Mouse (Mus musculus): ENCODE results near the gene Hsp90aa1. TPM values are rescaled to one million over a fixed set of nuclear protein-coding genes. Genes with fewer than 3 reads are reported as not detected.
"Not testable (repeated sequence)": the region's sequence is repeated elsewhere in the genome, so short reads cannot be mapped to it uniquely, and the experiment has no call there.

Hsp90aa1 gene
- total RNA-seq (2014; rRNA removed) (114 and 134 TPM in 2 replicates), polyA plus RNA-seq (2012; rRNA removed) (36.4 and 49.8 TPM in 2 replicates)

DNA sequence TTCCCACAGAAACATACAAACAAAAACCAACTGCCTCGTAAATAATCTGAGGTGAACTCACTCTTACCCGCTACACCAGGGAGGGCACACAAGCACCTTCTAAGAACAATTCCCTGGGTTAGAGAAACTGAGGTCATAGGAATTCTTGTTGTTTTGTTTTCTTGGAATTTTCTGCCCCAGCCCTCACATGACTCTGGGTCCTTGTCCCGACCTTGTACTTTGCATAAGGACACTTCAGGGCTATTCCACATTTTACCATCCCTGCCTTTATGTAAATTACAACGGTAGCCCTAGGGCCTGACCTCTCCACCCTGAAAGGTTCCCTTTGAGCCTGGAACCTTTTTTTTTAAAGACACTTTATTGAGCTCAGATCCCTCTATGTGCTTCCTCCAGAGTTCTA lies at the start of gene Hsp90aa1:
Gene Hsp90aa1, minus strand, starts transcription at position 173 of the 400 bp plus-strand sequence.
- no peak within 1 kb of the TSS for H3K4me3 ChIP-seq (ENCODE audit: insufficient read depth, low read depth, low read length)
- no peaks in the 10 kb centered on the region for H3K27me3 ChIP-seq (ENCODE audit: control insufficient read depth, insufficient read depth, low read length)
- H3K9ac ChIP-seq (ENCODE audit: low read depth, low read length) = no peak within 1 kb of the TSS
- TF ChIP-seq POLR2A (IDR thresholded peaks at IDR 0.05; ENCODE audit: extremely low read depth, insufficient read depth, low read length) (no peak), CTCF (IDR thresholded peaks at IDR 0.05; ENCODE audit: low read depth, low read length) (no peak)
- no peaks in the 10 kb centered on the region for H3K36me3 ChIP-seq (ENCODE audit: control insufficient read depth, insufficient read depth, low read length)
- H3K4me1 ChIP-seq (ENCODE audit: control insufficient read depth, insufficient read depth, low read length) = peaks cover 5% of the 10 kb centered on the region; the same call in 1 of the 2 replicates
- WGBS = 52% methylated on average over 4 of the region's 4 CpGs
- no peak within 1 kb of the TSS for H3K27ac ChIP-seq (replicated peaks; ENCODE audit: insufficient read depth, low read depth, low read length)
- no peaks in the 10 kb centered on the region for H3K79me2 ChIP-seq (ENCODE audit: control insufficient read depth, insufficient read depth, low read length)
- no peak for DNase-seq (ENCODE audit: extremely low read depth, low read depth, low spot score)

DNA sequence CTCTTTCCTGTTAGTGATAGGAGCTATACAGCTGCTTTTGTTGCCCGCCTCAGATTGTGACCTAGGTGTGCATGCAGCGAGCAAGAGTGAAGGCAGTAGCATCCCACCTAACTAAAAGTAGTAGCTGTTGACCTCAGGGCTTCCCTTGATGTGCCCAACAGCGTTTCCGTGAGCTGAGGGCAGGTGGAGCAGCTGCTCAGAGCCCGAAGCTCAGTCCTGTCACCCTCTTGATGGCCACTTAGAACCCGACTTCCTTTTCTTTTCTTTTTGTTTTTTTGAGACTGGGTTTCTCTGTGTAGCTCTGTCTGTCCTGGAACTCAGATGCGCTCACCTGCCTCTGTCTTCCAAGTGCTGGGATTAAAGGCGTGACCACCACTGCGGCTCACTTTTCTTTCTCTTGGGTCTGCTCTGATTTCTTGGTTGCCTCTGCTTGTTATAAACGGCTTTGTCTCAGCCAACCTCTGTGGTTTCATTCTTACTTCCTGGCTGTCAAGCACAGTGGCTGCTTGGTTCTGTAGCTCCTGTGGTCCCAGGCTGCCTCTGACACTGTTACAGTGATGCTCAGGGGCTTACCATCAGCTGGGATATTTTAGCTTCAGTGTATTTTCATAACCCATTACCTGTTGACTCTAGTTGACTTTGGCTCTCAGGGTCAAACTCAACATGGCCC lies 48.4 kb upstream of the Hsp90aa1 start:
- Histone ChIP-seq H3K4me3 (ENCODE audit: insufficient read depth, low read depth, low read length) (no peak overlapping the region), H3K36me3 (ENCODE audit: control insufficient read depth, insufficient read depth, low read length) (no peaks in the 10 kb centered on the region), H3K79me2 (ENCODE audit: control insufficient read depth, insufficient read depth, low read length) (peaks cover 45% of the 10 kb centered on the region), H3K4me1 (ENCODE audit: control insufficient read depth, insufficient read depth, low read length) (peaks cover 4% of the 10 kb centered on the region), H3K9ac (ENCODE audit: low read depth, low read length) (no peak overlapping the region), H3K27ac (replicated peaks; ENCODE audit: insufficient read depth, low read depth, low read length) (no peak overlapping the region), H3K27me3 (ENCODE audit: control insufficient read depth, insufficient read depth, low read length) (no peaks in the 10 kb centered on the region)
- 83% methylated on average over 10 of the region's 10 CpGs for WGBS
- DNase-seq (ENCODE audit: extremely low read depth, low read depth, low spot score) = no peak
- TF ChIP-seq POLR2A (IDR thresholded peaks at IDR 0.05; ENCODE audit: extremely low read depth, insufficient read depth, low read length) (no peak), CTCF (IDR thresholded peaks at IDR 0.05; ENCODE audit: low read depth, low read length) (no peak)

DNA sequence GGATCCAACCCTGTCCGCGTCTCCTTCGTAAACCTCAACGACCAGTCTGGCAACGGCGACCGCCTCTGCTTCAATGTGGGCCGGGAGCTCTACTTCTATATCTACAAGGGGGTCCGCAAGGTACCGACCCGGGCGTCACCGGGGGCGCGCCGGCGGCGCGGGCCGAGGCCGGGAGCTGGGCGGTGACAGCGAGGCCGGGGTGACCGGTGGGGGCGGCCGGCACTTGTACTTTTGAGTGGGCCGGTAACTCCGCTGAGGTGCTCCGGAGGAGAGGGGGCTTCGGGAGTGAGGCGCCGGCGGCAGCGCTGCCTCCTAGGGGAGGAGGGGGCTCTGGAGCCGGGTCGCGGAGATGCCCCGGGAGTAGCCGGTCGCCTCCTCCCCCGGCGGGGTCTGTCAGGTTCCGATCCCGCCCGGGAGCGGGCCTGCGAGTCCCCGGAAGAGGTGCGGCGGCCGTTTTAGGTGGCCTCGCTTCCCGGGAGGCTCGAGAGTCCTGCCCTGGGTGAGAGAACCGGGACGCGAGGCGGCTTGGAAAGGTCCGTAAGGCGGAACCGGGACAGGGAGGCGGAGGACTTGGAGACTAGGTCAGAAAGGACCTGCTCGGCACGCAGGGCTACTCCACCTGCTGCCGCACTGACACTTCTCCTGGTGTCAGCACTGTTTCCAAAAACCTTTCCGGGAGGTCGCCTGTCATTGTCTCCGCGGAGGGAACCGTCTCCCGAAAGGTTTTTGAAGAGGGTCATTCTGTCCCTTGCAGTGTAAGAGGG lies 35.8 kb upstream of the Hsp90aa1 start:
- Histone ChIP-seq H3K4me3 (ENCODE audit: insufficient read depth, low read depth, low read length) (peak overlapping the region; percentile 97), H3K36me3 (ENCODE audit: control insufficient read depth, insufficient read depth, low read length) (no peaks in the 10 kb centered on the region), H3K9ac (ENCODE audit: low read depth, low read length) (peak overlapping the region; percentile 96), H3K79me2 (ENCODE audit: control insufficient read depth, insufficient read depth, low read length) (peaks cover 27% of the 10 kb centered on the region; the same call in 1 of the 2 replicates), H3K27me3 (ENCODE audit: control insufficient read depth, insufficient read depth, low read length) (no peaks in the 10 kb centered on the region), H3K4me1 (ENCODE audit: control insufficient read depth, insufficient read depth, low read length) (peaks cover 9% of the 10 kb centered on the region; the same call in 1 of the 2 replicates), H3K27ac (replicated peaks; ENCODE audit: insufficient read depth, low read depth, low read length) (peak overlapping the region; percentile 86)
- TF ChIP-seq POLR2A (IDR thresholded peaks at IDR 0.05; ENCODE audit: extremely low read depth, insufficient read depth, low read length) (no peak), CTCF (IDR thresholded peaks at IDR 0.05; ENCODE audit: low read depth, low read length) (0 out of 2 replicates have a peak, but pooled peaks have one; percentile 13)
- under 1% methylated on average over 72 of the region's 72 CpGs for WGBS
- DNase-seq (ENCODE audit: extremely low read depth, low read depth, low spot score) = peak; percentile 53

DNA sequence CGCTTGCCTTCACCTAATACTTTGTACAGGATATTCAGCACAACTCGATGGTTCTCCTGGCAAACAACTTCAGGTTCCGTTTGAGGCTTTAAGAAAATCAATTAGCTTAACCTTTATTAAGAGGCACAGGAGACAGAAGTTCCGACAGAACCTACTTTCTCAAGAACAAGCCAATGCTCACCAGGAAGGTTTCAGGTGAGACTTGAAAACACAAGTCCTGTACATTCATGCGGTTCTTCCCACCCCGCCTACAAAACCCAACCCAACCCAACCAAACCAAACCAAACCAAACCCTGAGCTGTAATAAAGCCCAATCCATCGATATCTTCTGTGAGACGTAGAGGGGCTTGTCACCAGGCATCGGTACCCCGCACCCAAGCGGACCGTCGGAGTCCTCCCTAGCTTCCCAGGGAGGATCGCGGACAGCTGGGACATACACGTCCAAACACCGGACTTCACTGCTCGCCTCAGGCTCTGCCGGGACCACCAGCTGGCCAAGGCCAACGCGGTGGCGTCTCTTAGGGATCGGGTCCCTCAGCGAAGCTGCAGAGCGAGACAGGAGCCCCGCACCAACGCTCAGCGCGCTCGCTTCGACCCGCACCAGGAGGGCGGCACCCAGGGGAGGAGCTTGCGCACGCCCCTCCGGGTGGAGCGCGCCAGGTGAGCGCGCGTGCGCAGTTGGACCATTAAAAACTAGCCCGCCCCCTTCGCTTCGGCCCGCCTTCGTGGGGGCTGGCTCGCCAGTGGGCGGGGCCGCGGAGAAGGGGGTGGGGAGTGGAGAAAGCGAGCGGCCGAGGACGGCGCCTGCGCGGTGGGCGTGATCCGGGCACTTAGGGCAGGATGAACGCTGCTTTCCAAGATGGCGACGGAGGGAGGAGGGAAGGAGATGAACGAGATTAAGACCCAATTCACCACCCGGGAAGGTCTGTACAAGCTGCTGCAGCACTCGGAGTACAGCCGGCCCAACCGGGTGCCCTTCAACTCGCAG lies 34.9 kb upstream of the Hsp90aa1 start, which contains the start of gene Wdr20:
Gene Wdr20, plus strand, starts transcription at position 775 of the 988 bp plus-strand sequence.
- Histone ChIP-seq H3K9ac (ENCODE audit: low read depth, low read length) (peak within 1 kb of the TSS; percentile 96), H3K4me1 (ENCODE audit: control insufficient read depth, insufficient read depth, low read length) (peaks cover 9% of the 10 kb centered on the region; the same call in 1 of the 2 replicates), H3K79me2 (ENCODE audit: control insufficient read depth, insufficient read depth, low read length) (peaks cover 27% of the 10 kb centered on the region; the same call in 1 of the 2 replicates), H3K27ac (replicated peaks; ENCODE audit: insufficient read depth, low read depth, low read length) (peak within 1 kb of the TSS; percentile 86), H3K36me3 (ENCODE audit: control insufficient read depth, insufficient read depth, low read length) (no peaks in the 10 kb centered on the region), H3K27me3 (ENCODE audit: control insufficient read depth, insufficient read depth, low read length) (no peaks in the 10 kb centered on the region), H3K4me3 (ENCODE audit: insufficient read depth, low read depth, low read length) (peak within 1 kb of the TSS; percentile 97)
- TF ChIP-seq POLR2A (IDR thresholded peaks at IDR 0.05; ENCODE audit: extremely low read depth, insufficient read depth, low read length) (peak; percentile 53; the same call in 1 of the 2 replicates), CTCF (IDR thresholded peaks at IDR 0.05; ENCODE audit: low read depth, low read length) (no peak)
- DNase-seq (ENCODE audit: extremely low read depth, low read depth, low spot score) = peak; percentile 79
- under 1% methylated on average over 65 of the region's 69 CpGs for WGBS

DNA sequence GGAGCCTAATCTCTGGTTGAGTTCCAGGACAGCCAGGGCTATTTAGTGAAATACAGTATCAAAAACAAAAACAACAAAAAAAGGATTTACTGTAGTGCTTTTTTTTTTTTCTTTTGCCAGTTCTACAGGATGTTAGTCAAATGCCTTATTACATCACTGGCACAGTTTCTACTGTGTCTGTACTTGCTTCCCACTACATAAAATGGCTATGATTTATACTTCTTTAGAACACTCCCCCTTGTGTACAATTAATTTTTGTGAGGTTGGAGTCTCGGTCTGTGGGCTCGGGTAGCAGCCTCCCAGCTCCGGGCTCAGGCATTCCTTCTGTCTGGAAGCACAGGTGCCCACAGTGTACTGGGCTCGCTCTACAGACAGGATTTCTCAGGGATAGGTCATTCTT lies 34.1 kb upstream of the Hsp90aa1 start:
- 10% methylated on average over 4 of the region's 4 CpGs for WGBS
- no peak overlapping the region for H3K4me3 ChIP-seq (ENCODE audit: insufficient read depth, low read depth, low read length)
- H3K79me2 ChIP-seq (ENCODE audit: control insufficient read depth, insufficient read depth, low read length) = peaks cover 25% of the 10 kb centered on the region; the same call in 1 of the 2 replicates

DNA sequence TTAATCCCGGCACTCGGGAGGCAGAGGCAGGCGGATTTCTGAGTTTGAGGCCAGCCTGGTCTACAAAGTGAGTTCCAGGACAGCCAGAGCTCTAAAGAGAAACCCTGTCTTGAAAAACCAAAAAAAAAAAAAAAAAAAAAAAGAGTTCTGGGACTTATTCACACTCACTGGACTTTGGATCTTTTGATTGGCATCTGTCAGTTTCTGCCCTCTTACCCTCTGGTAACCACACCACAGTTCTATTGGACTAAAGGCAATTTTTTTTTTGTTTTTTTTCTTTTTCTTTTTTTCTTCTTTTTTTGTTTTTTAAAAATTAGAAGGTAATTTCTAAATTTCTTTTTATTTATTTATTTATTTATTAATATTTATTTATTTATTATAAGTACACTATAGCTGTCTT lies 30.7 kb upstream of the Hsp90aa1 start:
- WGBS = 99% methylated on average over 3 of the region's 3 CpGs
- H3K79me2 ChIP-seq (ENCODE audit: control insufficient read depth, insufficient read depth, low read length); H3K4me1 ChIP-seq (ENCODE audit: control insufficient read depth, insufficient read depth, low read length); H3K4me3 ChIP-seq (ENCODE audit: insufficient read depth, low read depth, low read length); H3K27ac ChIP-seq (replicated peaks; ENCODE audit: insufficient read depth, low read depth, low read length); H3K9ac ChIP-seq (ENCODE audit: low read depth, low read length); H3K36me3 ChIP-seq (ENCODE audit: control insufficient read depth, insufficient read depth, low read length); H3K27me3 ChIP-seq (ENCODE audit: control insufficient read depth, insufficient read depth, low read length): not testable (repeated sequence)
- DNase-seq (ENCODE audit: extremely low read depth, low read depth, low spot score) = peak; percentile 74

More for the DNA sequence above, 34.1 kb upstream of the Hsp90aa1 start:
- H3K9ac ChIP-seq (ENCODE audit: low read depth, low read length) = no peak overlapping the region
- no peaks in the 10 kb centered on the region for H3K36me3 ChIP-seq (ENCODE audit: control insufficient read depth, insufficient read depth, low read length)
- H3K27ac ChIP-seq (replicated peaks; ENCODE audit: insufficient read depth, low read depth, low read length) = no peak overlapping the region
- no peaks in the 10 kb centered on the region for H3K27me3 ChIP-seq (ENCODE audit: control insufficient read depth, insufficient read depth, low read length)
- TF ChIP-seq POLR2A (IDR thresholded peaks at IDR 0.05; ENCODE audit: extremely low read depth, insufficient read depth, low read length) (no peak), CTCF (IDR thresholded peaks at IDR 0.05; ENCODE audit: low read depth, low read length) (no peak)
- DNase-seq (ENCODE audit: extremely low read depth, low read depth, low spot score) = no peak
- peaks cover 9% of the 10 kb centered on the region; the same call in 1 of the 2 replicates for H3K4me1 ChIP-seq (ENCODE audit: control insufficient read depth, insufficient read depth, low read length)

Measured in liver, adult 2 months (tissue).